9 mouse cellular contexts compared by ENCODE assay signal in genomic region chr5:140764921-140765613, GRCm38 (mm10). TPM values are rescaled to one million over a fixed set of nuclear protein-coding genes. Genes with fewer than 3 reads are reported as not detected.
DNase-seq lines count a peak whose midpoint lies in the region; ATAC-seq and TF ChIP-seq lines count a peak whose summit lies in the region.
"Had no signal": no experiment of that assay in that cellular context is flagged by ENCODE, and none has a peak within 500 bp of the region (broad histone marks: within the 10 kb centered on the region; RNA-seq: fewer than 3 reads in every experiment).

No protein-coding gene starts in this region.

- H3K27me3 ChIP-seq in heart, embryonic 11.5 days (ENCODE audit: control insufficient read depth, insufficient read depth, low read length): no peaks in the 10 kb centered on the region
- H3K27me3 ChIP-seq in small intestine, adult 2 months (ENCODE audit: control insufficient read depth, insufficient read depth, low read length): no peaks in the 10 kb centered on the region

- intact Hi-C loops in left cerebral cortex, postnatal 36 days (cut with DNase I): no loop called here

- H3K9me3 ChIP-seq in heart, embryonic 11.5 days (replicated peaks; ENCODE audit: control insufficient read depth, low read length): no peaks in the 10 kb centered on the region
- H3K9me3 ChIP-seq: G1E had no signal

- TF ChIP-seq POLR2A in lung, adult 2 months (IDR thresholded peaks at IDR 0.05; ENCODE audit: borderline replicate concordance, extremely low read depth, low read depth, low read length): no peak
- TF ChIP-seq POLR2A in small intestine, adult 2 months (IDR thresholded peaks at IDR 0.05; ENCODE audit: low read depth, low read length): no peak

- H3K4me3 ChIP-seq in lung, adult 2 months (replicated peaks; ENCODE audit: extremely low read depth, low read depth, low read length): no peak overlapping the region
- no peak overlapping the region for H3K4me3 ChIP-seq in heart, embryonic 11.5 days (ENCODE audit: low read depth, low read length)
- H3K4me3 ChIP-seq in small intestine, adult 2 months (ENCODE audit: low read depth, low read length): no peak overlapping the region

- H3K27ac ChIP-seq in heart, embryonic 11.5 days (ENCODE audit: low read depth, low read length): peak overlapping the region; percentile 54
- H3K27ac ChIP-seq in small intestine, adult 2 months (ENCODE audit: insufficient read depth, low read depth, low read length): peak overlapping the region; percentile 60

- ATAC-seq in heart, embryonic 11.5 days (replicated peaks; ENCODE audit: insufficient number of reproducible peaks, low FRiP score, low TSS enrichment): no peak

- 34% methylated on average over 6 of the region's 6 CpGs for WGBS in lung, adult 2 months
- WGBS in heart, embryonic 11.5 days (ENCODE audit: insufficient replicate concordance): 52% methylated on average over 6 of the region's 6 CpGs
- 68% methylated on average over 6 of the region's 6 CpGs for WGBS in small intestine, adult 2 months

- no peak overlapping the region for H3K9ac ChIP-seq in heart, embryonic 11.5 days (ENCODE audit: low read depth, low read length)

- no peak overlapping the region for H3K4me2 ChIP-seq in heart, embryonic 11.5 days

- no peak for TF ChIP-seq CTCF in lung, adult 2 months (IDR thresholded peaks at IDR 0.05; ENCODE audit: insufficient read depth, low read length)
- TF ChIP-seq CTCF in small intestine, adult 2 months (IDR thresholded peaks at IDR 0.05; ENCODE audit: extremely low read depth, insufficient read length, insufficient replicate concordance, low read depth, low read length): no peak

- peaks cover 10% of the 10 kb centered on the region for H3K36me3 ChIP-seq in heart, embryonic 11.5 days (ENCODE audit: control insufficient read depth, insufficient read depth, low read length)
- H3K36me3 ChIP-seq in small intestine, adult 2 months (ENCODE audit: control insufficient read depth, insufficient read depth, low read length): peaks cover 7% of the 10 kb centered on the region; the same call in 1 of the 2 replicates

- peak; percentile 40 to 46 for DNase-seq in lung, adult 18-20 months
- DNase-seq in lung, adult 2 months: no peak
- DNase-seq in kidney, postnatal 14 days: peak; percentile 50
- DNase-seq in left cerebral cortex, postnatal 36 days (ENCODE audit: low spot score in 2 of 2): no peak
- no peak for DNase-seq in urinary bladder, postnatal 36 days (ENCODE audit: low spot score in 2 of 2)
- no peak for DNase-seq in layer of hippocampus, postnatal 25 days (ENCODE audit: extremely low spot score in 1 of 2, low spot score in 1 of 2)

- H3K4me1 ChIP-seq in lung, adult 2 months (ENCODE audit: control insufficient read depth, insufficient read depth, low read length): peaks cover 28% of the 10 kb centered on the region
- H3K4me1 ChIP-seq in heart, embryonic 11.5 days (ENCODE audit: control insufficient read depth, insufficient read depth, low read length): peaks cover 30% of the 10 kb centered on the region
- peaks cover 2% of the 10 kb centered on the region; the same call in 1 of the 2 replicates for H3K4me1 ChIP-seq in small intestine, adult 2 months (ENCODE audit: control insufficient read depth, insufficient read depth, insufficient read length, low read length)

RNA-seq across cellular contexts. Expression of gene Amz1, which starts 41.1 kb away (rescaled TPM):
- 13.3 and 14.8 TPM in 2 replicates for polyA plus RNA-seq in lung, adult 2 months (2012; rRNA removed)
- 0.21 and 0.69 TPM in 2 replicates for polyA plus RNA-seq in heart, embryonic 11.5 days (2014; fragmentation: Nextera tagmentation; extraction: Ambion mirVana)
- 2.0 and 3.8 TPM in 2 replicates for polyA plus RNA-seq in small intestine, adult 2 months (2012; rRNA removed)
- 10 to 100 TPM; 16.6 to 24.8 TPM for total RNA-seq in left cerebral cortex, postnatal 36 days (2021)
- total RNA-seq in layer of hippocampus, postnatal 25 days (2021): 10 to 100 TPM; 16.0 to 16.5 TPM

Comparison
In these comparisons a context has a peak if more than half of its experiments do, and no peak if none do; other contexts are left out.
1. DNase-seq: peak in lung, adult 18-20 months (2 of 2) and kidney, postnatal 14 days (single experiment); none in lung, adult 2 months (single experiment), left cerebral cortex, postnatal 36 days (0 of 2), urinary bladder, postnatal 36 days (0 of 2) and layer of hippocampus, postnatal 25 days (0 of 2).